Mouse (Mus musculus) bone marrow macrophage, adult 2 months (primary cell): Measurements from ENCODE around the gene Cct2.

ENCODE experiments used
- CTCF ChIP-seq: IDR thresholded peaks from 2 replicates; pipeline ENCODE4 v1.5.1; 2012; ENCODE audit warnings: low read depth, mild to moderate bottlenecking, low read length, moderate library complexity
- POLR2A ChIP-seq: IDR thresholded peaks from 2 replicates; pipeline ENCODE4 v1.6.1; 2012; ENCODE audit warnings: mild to moderate bottlenecking, low read depth, low read length, borderline replicate concordance

- TF ChIP-seq CTCF (no peak), POLR2A (no peak)
Observed at GRCm38 (mm10) chr10:117069109-117069508, 5.5 kb upstream of the Cct2 start.
